Mouse (Mus musculus) frontal cortex, adult 2 months (tissue): ENCODE measurements around the gene Wdr35. TPM values are rescaled to one million over a fixed set of nuclear protein-coding genes. Genes with fewer than 3 reads are reported as not detected.

Experiments
- DNase-seq, 2 experiments: peaks; one replicate each; pipeline ENCODE4 v3.0.0; 2022; ENCODE audit warnings: low spot score in 1 of 2; ENCODE audit errors: extremely low spot score in 1 of 2
- polyA plus RNA-seq: library from polyadenylated mRNA; depleted of rRNA; stranded (reverse); fragments of >200 nt; gene quantifications from 2 replicates; pipeline ENCODE4 v1.2.3, GENCODE M21; 2012; rRNA removed

Wdr35 gene
- polyA plus RNA-seq, 1 experiment, result 23.5 TPM

DNA sequence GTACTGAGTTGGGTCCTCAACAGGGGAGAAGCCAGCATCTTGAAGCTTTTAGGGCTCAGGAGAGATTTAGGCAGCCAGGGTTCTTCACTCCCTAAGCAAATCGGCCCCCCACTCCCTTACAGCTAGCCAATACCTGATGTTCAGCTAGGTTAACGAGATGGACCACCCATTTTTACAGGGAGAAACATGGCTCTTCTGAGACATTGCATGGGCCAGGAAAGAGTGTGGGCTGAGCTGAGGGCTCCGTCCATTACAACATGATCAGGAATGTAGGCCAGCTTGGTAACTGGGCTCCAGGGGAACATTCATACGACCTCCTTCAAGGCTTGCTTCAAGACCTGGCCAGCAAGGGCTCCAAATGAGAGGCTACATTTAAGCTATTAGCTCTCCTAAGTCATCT, 73.0 kb downstream of the Wdr35 start:
- no peak for DNase-seq

DNA sequence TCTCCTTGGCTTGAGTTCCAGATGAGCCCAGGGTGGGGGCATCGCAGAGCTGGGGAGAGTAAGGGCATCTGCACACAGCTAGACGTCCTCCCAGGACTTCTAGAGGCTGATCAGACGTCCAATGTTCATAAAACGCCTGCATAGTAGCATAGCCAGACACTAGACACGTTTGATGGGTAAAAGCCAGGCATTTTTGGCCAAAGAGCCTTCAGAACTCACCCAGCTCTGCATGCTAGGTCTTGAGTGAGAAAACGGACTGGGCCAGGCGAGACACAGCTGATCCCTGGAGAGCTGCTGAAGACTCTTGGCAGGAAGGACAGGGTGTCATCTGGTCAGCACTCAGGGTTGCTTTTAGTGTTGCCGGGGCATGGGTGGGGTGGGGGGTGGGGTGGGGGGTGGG, 74.4 kb downstream of the Wdr35 start:
- no peak for DNase-seq

DNA sequence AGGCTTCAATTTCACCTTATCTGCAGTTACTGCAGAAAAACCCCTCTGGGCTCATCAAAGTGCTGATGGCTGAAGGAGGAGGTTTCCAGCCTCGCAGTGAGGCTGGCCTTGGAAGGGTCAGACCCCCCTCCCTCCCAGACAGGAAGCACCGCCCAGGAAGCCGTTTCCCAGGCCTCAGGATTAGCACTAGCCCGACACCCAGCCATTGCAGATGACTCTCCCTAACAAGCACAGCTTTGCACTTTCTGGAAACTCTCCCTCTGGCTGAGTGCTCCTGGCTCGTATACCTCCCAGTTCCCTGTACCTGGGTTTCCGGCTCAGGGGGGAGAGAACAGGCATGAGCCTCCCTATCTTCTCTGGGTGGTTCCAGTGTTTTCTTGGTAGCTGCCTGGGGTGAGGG, 77.1 kb downstream of the Wdr35 start:
- no peak for DNase-seq

DNA sequence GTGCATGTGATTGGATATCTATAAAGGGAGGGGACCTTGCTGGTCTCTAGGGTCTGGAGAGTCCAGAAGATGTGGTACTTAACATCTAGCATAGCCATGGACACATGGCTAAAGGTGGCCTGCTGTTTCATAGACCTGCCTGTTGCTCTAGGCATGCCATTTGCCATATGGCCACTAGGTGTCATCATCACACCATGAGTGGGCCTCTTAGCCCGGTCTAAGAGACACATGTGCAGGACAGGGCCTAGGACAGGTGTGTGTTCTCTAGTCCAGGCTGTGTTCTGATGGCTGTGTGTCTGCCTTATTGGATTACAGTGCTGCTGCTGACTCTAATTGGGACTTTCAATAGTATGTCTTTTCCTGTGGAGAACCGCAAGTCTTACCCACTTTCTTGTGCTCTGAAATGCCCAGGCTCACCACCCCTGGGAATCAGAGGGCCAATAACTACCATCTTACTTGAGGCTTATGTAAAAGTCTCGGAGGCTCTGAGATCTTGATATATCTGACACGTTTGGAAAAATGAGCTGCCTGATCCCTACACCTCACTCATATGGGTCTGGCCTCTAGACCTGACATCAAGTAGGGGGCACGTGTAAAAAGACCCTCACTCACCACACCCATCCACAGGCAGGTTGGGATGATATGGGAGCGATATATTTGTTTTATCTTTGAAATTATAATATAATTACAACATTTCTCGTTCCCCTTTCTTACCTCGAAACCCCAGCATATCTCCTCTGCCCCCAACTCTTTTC, 78.6 kb downstream of the Wdr35 start:
- peak; percentile 49 to 93 for DNase-seq

DNA sequence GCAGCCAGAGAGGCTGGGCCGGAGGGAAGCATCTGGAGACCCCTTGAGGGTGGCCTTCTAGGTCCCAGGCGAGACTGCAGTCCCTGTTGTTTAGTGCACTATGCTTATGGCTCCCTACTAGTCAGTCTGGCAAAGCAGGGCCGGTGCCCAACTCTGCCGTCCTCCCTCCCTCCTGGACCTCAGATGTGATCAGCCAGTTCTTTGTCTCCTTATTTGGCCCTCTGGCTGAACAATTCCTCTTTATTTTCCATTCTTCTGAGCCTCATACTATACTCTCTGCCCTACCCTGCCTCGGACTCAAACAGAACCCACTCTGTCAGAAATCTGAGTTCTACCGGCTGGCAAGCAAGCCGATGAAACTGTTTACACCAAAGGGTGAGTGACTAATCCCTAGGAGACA, 79.7 kb downstream of the Wdr35 start:
- no peak for DNase-seq

DNA sequence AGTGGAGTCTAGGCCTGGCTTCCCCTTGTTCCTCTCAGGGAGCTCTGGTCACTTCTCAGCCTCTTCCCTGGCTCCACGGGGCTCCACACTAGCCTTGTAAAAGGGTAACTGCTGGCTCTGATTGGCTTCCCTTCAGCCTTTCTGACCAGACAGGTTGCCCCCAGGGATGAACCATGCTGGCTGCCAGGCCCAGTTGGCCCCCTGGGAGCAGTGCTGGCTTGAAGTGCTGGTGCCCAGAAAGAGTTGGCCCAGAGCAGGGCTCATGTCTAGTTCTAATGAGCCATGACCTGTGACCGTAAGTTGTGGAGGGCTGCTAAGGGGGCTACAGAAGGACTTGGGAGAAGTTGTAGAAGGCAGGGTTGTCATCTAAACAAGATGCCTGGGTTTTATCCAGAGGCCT, 80.3 kb downstream of the Wdr35 start:
- no peak for DNase-seq

DNA sequence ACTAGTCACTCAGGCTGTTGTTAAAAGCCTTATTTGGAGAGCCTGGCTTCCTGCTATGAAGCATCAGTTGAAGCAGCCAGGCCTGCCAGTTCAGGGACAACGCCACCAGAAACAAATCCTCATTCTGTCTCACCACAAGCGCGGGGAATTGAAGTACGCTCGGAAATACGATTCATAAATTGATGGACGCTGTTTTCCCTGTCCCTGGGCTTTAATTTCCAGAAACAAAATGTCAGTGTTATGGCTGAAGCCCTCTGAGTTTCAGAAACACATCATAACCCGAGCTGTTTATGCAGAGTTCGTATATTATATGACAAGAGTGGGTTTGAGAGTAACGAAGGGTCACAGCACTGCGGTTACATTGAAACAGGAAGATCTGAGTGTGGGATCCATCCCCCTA, 81.6 kb downstream of the Wdr35 start:
- DNase-seq, result no peak

DNA sequence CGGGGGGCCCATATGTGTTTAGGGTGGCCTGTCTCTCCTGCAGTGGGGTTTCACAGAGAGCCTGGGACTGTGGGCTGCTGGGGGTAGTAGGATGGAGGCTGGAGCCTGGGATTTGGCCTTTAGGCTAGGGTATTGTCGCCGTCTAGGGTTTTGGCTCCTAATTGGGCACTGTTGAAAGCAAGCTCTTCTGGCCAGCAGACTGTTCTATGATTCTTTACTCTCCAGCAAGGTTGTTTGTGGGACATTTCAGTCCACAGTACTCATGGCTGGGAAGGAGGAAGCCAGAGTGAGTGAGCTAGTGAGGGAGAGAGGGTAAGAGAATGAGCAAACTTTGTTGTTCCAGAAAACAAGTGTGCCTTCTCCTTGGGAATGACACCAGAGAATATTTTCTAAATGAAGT, 85.8 kb downstream of the Wdr35 start:
- DNase-seq, result no peak

DNA sequence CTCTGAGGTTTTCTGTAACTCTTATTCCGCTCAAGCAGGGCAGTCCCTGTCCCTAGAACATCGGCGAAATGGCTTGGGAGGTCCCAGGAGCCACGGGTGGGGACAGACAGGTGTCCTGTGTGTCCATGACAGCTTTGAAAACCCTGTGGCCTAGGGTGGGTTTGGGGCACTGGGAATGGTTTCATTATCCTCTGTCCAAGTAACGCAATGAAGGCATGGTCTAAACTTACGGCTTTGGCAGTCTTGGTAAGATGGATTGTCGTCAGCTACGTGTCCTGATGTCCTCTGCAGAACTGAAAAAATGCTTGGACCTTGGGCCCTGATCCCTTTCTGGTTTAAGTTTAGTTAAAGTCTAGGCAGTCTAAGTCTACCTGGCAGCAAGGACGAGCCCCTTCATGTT, 86.3 kb downstream of the Wdr35 start:
- no peak for DNase-seq

DNA sequence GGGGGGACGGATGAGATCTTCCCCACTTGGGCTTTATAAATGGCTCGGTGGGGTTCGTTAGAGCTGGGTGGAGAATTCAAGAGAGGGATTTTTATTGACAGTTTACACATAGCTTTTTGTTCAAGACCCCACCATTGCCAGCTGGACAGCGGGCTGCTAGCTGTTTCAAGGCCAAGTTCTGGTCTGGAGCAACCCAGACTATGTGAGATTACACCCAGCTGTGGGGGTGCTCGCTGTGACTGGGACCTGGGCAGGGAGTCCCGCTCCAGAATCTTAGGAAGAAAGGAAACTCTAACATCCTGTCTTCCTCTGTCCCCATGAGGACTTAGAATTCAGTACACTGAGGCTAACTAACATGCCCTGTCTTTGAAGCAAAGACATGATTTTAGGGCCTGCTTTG, 89.9 kb downstream of the Wdr35 start:
- DNase-seq, result no peak

DNA sequence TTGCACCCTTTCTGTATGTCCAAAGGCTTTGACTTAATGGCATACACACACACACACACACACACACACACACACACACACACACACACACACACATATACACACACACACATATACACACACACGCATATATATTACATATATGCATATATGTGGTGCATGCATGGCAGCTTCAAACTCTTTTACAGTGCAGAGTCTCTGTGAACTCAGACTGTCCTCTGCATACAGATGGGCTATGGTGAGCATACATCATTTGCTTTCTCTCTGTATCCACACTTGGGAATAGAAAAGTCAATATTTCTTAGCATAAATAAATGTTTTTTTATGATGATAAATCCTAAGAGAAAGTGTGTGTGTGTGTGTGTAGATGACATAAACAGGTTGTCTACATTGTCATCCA, 97.4 kb downstream of the Wdr35 start:
- no peak for DNase-seq

DNA sequence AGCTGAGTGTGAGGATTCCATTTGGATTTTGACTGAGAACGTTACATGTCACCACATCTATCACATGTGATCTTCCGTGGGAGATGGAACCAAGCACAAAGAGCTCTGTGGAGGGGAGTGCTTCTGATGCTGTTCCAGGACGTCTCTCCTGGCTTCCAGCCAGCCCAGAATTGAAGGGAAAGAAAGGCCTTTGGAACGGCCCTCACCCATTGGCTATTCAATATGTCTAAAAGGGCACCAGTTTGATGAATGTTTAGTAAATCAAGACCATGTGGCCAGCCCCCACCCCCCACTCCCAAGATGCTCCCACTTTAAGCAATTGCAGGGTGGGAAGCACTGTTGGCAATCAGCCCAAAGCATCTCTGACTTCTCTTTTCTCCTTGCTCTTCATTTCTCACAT, 97.8 kb downstream of the Wdr35 start:
- DNase-seq, result no peak

DNA sequence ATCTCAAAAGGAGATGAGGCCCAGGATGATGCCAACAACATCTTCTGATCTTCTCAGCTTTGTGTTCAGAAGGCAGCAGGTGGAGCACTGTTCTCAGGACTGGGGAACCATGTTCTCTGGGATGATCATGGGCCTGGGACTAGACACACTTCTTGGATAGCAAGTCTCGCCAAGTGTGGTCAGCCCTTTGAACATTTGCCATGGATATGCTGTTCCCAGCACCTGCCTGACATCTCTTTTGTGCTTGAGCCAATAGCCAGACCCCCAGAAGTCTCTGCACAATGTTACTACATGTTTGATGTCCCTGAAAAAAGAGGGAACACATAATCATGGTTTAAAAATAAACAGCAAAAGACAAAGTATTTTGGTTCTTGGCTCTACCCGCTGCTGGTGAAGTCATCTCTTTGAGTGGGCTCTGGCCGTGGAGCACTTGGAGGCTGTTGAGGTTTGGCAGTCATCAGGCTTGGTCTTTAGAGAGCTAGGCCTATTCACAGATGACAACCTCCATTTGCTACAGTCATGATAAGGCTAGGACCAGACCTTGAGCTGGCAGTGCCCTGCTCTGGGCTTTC, 103.9 kb downstream of the Wdr35 start:
- DNase-seq, result no peak

Other genes starting within 250 kb of the Wdr35 start
- gene Sdc1, start 202.6 kb upstream of the Wdr35 start, polyA plus RNA-seq, result 4.5 and 4.7 TPM in 2 replicates
- 229 and 243 TPM in 2 replicates for gene Laptm4a, start 52.2 kb upstream of the Wdr35 start, polyA plus RNA-seq
- gene Matn3, start 26.0 kb upstream of the Wdr35 start, polyA plus RNA-seq, result 0.08 TPM in 2 replicates
- 5.1 and 7.0 TPM in 2 replicates for gene Ttc32, start 56.1 kb downstream of the Wdr35 start, polyA plus RNA-seq